Mouse (Mus musculus): Measurements from ENCODE around the gene Pde4dip. TPM values are rescaled to one million over a fixed set of nuclear protein-coding genes. Genes with fewer than 3 reads are reported as not detected.

Pde4dip gene
- total RNA-seq, 1 experiment from 2014 or later: 23.6 TPM

- DNase-seq: no peak
These were observed 87.3 kb downstream of the Pde4dip start for GRCm38 (mm10) chr3:97801178-97801699.

GRCm38 (mm10) chr3:97800657-97801056 lies 87.8 kb downstream of the Pde4dip start:
- DNase-seq: no peak

GRCm38 (mm10) chr3:97800004-97800403 lies 88.5 kb downstream of the Pde4dip start:
- DNase-seq: no peak

GRCm38 (mm10) chr3:97799267-97799666 lies 89.2 kb downstream of the Pde4dip start:
- DNase-seq: no peak

- DNase-seq: no peak
These were observed 91.1 kb downstream of the Pde4dip start for GRCm38 (mm10) chr3:97797371-97797770.

- no peak for DNase-seq
These were observed 94.5 kb downstream of the Pde4dip start for GRCm38 (mm10) chr3:97793995-97794394.

- DNase-seq: no peak
These were observed 98.4 kb downstream of the Pde4dip start for GRCm38 (mm10) chr3:97790150-97790549.

GRCm38 (mm10) chr3:97789317-97789716 lies 99.2 kb downstream of the Pde4dip start:
- no peak for DNase-seq

- no peak for DNase-seq
These were observed 112.3 kb downstream of the Pde4dip start for GRCm38 (mm10) chr3:97776195-97776594.

- no peak for DNase-seq
These were observed 112.8 kb downstream of the Pde4dip start for GRCm38 (mm10) chr3:97775742-97776141.

GRCm38 (mm10) chr3:97774861-97775260 lies 113.6 kb downstream of the Pde4dip start:
- DNase-seq: no peak

- peak; percentile 91 for DNase-seq
These were observed 120.4 kb downstream of the Pde4dip start for GRCm38 (mm10) chr3:97767771-97768762.

GRCm38 (mm10) chr3:97767041-97767770 lies 121.3 kb downstream of the Pde4dip start:
- DNase-seq: no peak

GRCm38 (mm10) chr3:97766459-97766858 lies 122.0 kb downstream of the Pde4dip start:
- DNase-seq: no peak

GRCm38 (mm10) chr3:97764152-97764551 lies 124.4 kb downstream of the Pde4dip start:
- no peak for DNase-seq

- no peak for DNase-seq
These were observed 126.6 kb downstream of the Pde4dip start for GRCm38 (mm10) chr3:97761951-97762350.

- no peak for DNase-seq
These were observed 127.3 kb downstream of the Pde4dip start for GRCm38 (mm10) chr3:97761168-97761567.

GRCm38 (mm10) chr3:97759846-97760245 lies 128.7 kb downstream of the Pde4dip start:
- DNase-seq: no peak

GRCm38 (mm10) chr3:97757501-97757900 lies 131.0 kb downstream of the Pde4dip start:
- DNase-seq: no peak

- DNase-seq: no peak
These were observed 132.0 kb downstream of the Pde4dip start for GRCm38 (mm10) chr3:97756283-97757074.

GRCm38 (mm10) chr3:97755411-97755810 lies 133.1 kb downstream of the Pde4dip start:
- no peak for DNase-seq

GRCm38 (mm10) chr3:97752901-97753300 lies 135.6 kb downstream of the Pde4dip start:
- no peak for DNase-seq
